Mouse (Mus musculus) left cerebral cortex, adult 11 months (tissue): ENCODE results near the gene Idh1.

Experiments used
- DNase-seq: peaks from one replicate; pipeline ENCODE4 v3.0.0; 2022; ENCODE audit warnings: low spot score

Gene Idh1

GRCm38 (mm10) chr1:65112807-65113196, 73.5 kb downstream of the Idh1 start:
- DNase-seq, result no peak

- peak; percentile 63 for DNase-seq
These were observed 74.1 kb downstream of the Idh1 start for GRCm38 (mm10) chr1:65112031-65112806.

- no peak for DNase-seq
These were observed 76.4 kb downstream of the Idh1 start for GRCm38 (mm10) chr1:65109756-65110435.

GRCm38 (mm10) chr1:65109196-65109595, 77.1 kb downstream of the Idh1 start:
- DNase-seq, result no peak
